Mouse (Mus musculus): ENCODE measurements around the gene B4galnt2.

GRCm38 (mm10) chr11:95958251-95958650 is 43.6 kb upstream of the B4galnt2 start:
- TF ChIP-seq CTCF (IDR thresholded peaks at IDR 0.05; ENCODE audit: extremely low read depth, insufficient read length, insufficient replicate concordance, low read depth, low read length) (no peak), POLR2A (IDR thresholded peaks at IDR 0.05; ENCODE audit: low read depth, low read length) (no peak)

Measured in small intestine, adult 2 months (tissue).